Mouse (Mus musculus): ENCODE measurements around the gene Lrit2. TPM values are rescaled to one million over a fixed set of nuclear protein-coding genes. Genes with fewer than 3 reads are reported as not detected.

Lrit2 gene
- polyA plus RNA-seq, 1 experiment from 2014 or later = not detected

Other genes with a start within 250 kb of the Lrit2 start
- gene Ccser2, start 99.2 kb upstream of the Lrit2 start, polyA plus RNA-seq (2016; fragmentation: Nextera tagmentation; extraction: Ambion mirVana) = 21.5 and 22.2 TPM in 2 replicates
- not detected in 2 replicates for gene Rgr, start 19.0 kb upstream of the Lrit2 start, polyA plus RNA-seq (2016; fragmentation: Nextera tagmentation; extraction: Ambion mirVana)
- gene Lrit1, start 13.1 kb upstream of the Lrit2 start, polyA plus RNA-seq (2016; fragmentation: Nextera tagmentation; extraction: Ambion mirVana) = not detected in 2 replicates
- 0.34 and 1.1 TPM in 2 replicates for gene Cdhr1, start 30.4 kb downstream of the Lrit2 start, polyA plus RNA-seq (2016; fragmentation: Nextera tagmentation; extraction: Ambion mirVana)
- gene 2610528A11Rik, start 46.1 kb downstream of the Lrit2 start, polyA plus RNA-seq (2016; fragmentation: Nextera tagmentation; extraction: Ambion mirVana) = 0.21 and 0.38 TPM in 2 replicates
- gene Ghitm, start 67.3 kb downstream of the Lrit2 start, polyA plus RNA-seq (2016; fragmentation: Nextera tagmentation; extraction: Ambion mirVana) = 206 and 215 TPM in 2 replicates